Mouse (Mus musculus): ENCODE data around the gene Dnajc27. TPM values are rescaled to one million over a fixed set of nuclear protein-coding genes. Genes with fewer than 3 reads are reported as not detected.

The Dnajc27 gene
- polyA plus RNA-seq, 1 experiment from 2014 or later: 8.8 TPM

DNA sequence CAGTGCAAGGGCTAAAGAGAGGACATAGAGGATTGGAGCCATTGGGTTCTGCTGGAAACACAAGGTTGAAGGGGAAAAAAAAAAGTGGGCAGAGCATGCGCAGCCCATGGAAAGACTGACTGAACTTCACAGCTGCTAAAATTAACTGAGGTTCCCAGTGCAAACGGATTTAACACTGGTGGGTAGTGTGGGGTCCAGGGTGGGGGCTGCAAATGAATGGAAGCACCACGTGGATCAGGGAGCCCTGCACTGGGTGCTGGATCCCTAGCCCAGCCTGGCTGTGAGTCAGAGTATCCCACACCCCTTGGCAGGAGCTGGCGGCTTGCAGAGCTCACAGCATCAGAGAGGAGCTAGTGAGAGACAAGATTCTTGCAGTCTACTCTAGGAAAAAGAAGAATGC lies 35.2 kb downstream of the Dnajc27 start:
- WGBS: 78% methylated on average over 4 of the region's 4 CpGs
- no peak for ATAC-seq (ENCODE audit: low FRiP score, low TSS enrichment)
- no peak overlapping the region for H3K4me2 ChIP-seq (replicated peaks; ENCODE audit: low read depth, low read length)

DNA sequence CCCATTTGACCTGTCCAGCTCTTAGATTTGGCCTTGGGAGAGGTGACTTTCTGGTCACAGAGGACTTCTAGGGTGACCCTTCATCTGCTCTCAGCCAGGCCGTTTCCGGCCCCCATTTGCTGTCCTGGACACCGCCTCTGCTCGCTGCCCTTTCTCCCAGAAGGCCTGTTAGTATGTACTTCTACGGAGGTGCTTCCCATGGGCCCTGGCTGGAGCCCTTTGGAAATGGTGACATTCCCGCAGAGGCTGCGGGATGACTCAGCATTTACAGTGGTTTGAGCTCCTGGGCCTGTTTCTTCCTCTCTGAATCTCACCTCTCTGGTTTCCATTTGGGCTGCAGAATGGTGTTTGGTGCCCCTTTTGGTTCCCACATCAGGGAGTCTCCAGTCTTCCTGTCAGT lies 45.0 kb downstream of the Dnajc27 start:
- ATAC-seq (ENCODE audit: low FRiP score, low TSS enrichment): no peak
- H3K4me3 ChIP-seq (ENCODE audit: low read length): no peak overlapping the region
- H3K9ac ChIP-seq (ENCODE audit: low read depth, low read length): no peak overlapping the region
- no peak overlapping the region for H3K27ac ChIP-seq (ENCODE audit: low read depth, low read length)
- peaks cover 2% of the 10 kb centered on the region; the same call in 1 of the 2 replicates for H3K9me3 ChIP-seq (ENCODE audit: control insufficient read depth, low read length)
- 61% methylated on average over 7 of the region's 7 CpGs for WGBS
- no peaks in the 10 kb centered on the region for H3K27me3 ChIP-seq (ENCODE audit: control insufficient read depth, insufficient read depth, low read length)
- no peak overlapping the region for H3K4me2 ChIP-seq (replicated peaks; ENCODE audit: low read depth, low read length)
- H3K36me3 ChIP-seq (ENCODE audit: control insufficient read depth, insufficient read depth, low read length): no peaks in the 10 kb centered on the region
- H3K4me1 ChIP-seq (ENCODE audit: control insufficient read depth, insufficient read depth, low read length): no peaks in the 10 kb centered on the region

More for the DNA sequence above, 35.2 kb downstream of the Dnajc27 start:
- Histone ChIP-seq H3K4me1 (ENCODE audit: control insufficient read depth, insufficient read depth, low read length) (no peaks in the 10 kb centered on the region), H3K4me3 (ENCODE audit: low read length) (no peak overlapping the region), H3K27me3 (ENCODE audit: control insufficient read depth, insufficient read depth, low read length) (no peaks in the 10 kb centered on the region), H3K27ac (ENCODE audit: low read depth, low read length) (no peak overlapping the region), H3K9ac (ENCODE audit: low read depth, low read length) (no peak overlapping the region), H3K9me3 (ENCODE audit: control insufficient read depth, low read length) (no peaks in the 10 kb centered on the region), H3K36me3 (ENCODE audit: control insufficient read depth, insufficient read depth, low read length) (no peaks in the 10 kb centered on the region)

DNA sequence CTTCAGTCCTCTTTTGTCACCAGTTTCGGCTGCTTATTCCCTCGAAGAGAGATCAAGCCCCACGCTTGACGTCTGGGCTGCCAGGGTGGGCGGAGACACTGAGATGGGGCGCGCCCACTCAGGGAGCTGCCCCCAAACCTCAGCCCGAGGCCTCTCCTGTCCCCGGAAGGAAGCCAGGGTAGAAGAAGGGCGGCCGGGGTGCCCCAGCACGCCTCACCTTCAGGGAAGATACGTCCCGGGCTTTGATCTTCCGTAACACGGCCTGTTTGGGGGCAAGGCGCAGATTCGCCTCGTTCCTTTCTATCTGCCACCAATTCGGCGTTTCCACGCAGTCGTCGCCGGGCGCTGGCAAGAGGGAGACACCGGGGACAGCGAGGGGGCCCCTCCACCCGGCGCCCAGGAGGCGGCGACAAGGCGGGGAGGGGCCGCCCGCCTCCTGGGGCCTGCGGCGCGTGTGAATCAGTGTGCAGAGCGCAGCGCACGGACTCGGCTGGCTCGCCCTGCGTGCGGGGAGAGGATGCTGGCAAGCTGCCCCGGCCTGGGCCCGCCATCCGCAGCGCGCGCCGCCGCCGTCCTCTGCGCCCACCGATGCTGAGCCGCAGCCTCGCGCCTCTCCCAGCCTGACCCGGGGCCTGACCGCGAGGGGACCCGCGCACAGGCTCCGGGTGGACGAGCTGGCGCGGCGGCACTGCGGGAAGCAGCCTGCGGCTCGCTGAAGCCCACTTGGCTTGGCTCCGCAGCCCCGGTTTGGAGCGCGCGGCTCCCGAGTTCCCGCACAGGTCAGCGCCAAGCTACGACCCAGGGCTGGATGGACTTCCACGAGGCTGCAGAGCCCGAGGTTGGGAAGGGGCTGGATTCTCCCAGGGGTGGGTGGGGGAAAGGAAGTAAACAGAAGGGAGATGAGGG lies 50.8 kb downstream of the Dnajc27 start, which contains the start of gene Adcy3:
Adcy3 (plus strand) TSS at position 163 of the 906 bp plus-strand sequence.
- peaks cover 11% of the 10 kb centered on the region; the same call in 1 of the 2 replicates for H3K4me1 ChIP-seq (ENCODE audit: control insufficient read depth, insufficient read depth, low read length)
- H3K4me2 ChIP-seq (replicated peaks; ENCODE audit: low read depth, low read length): peak within 1 kb of the TSS; percentile 91
- peak within 1 kb of the TSS; percentile 51; the same call in 1 of the 2 replicates for H3K27ac ChIP-seq (ENCODE audit: low read depth, low read length)
- peak; percentile 85 for ATAC-seq (ENCODE audit: low FRiP score, low TSS enrichment)
- WGBS: under 1% methylated on average over 72 of the region's 83 CpGs
- H3K4me3 ChIP-seq (ENCODE audit: low read length): peak within 1 kb of the TSS; percentile 62
- H3K9ac ChIP-seq (ENCODE audit: low read depth, low read length): peak within 1 kb of the TSS; percentile 78
- H3K36me3 ChIP-seq (ENCODE audit: control insufficient read depth, insufficient read depth, low read length): no peaks in the 10 kb centered on the region
- H3K9me3 ChIP-seq (ENCODE audit: control insufficient read depth, low read length): peaks cover 2% of the 10 kb centered on the region; the same call in 1 of the 2 replicates
- no peaks in the 10 kb centered on the region for H3K27me3 ChIP-seq (ENCODE audit: control insufficient read depth, insufficient read depth, low read length)

DNA sequence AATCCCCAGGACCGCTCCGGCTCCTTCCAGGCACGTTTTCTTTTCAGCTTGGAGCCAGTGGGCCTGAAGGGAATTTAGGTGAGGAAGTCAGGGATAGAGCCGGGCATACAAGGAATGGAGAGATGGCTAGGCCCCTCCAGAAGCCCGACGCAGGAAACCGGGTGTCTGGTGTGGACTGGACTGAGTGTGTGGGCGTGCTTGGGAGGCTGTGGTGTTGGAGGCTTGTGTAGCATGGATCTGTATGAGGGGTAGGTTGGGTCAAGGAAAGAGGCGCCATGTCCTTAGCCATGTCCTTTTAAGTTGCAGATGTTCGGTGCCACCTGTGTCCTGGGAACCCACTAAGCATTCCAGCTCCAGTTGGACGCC lies 51.4 kb downstream of the Dnajc27 start:
- 27% methylated on average over 11 of the region's 11 CpGs for WGBS
- 0 out of 2 replicates have a peak overlapping the region, but pooled peaks have one; percentile 4 for H3K27ac ChIP-seq (ENCODE audit: low read depth, low read length)
- ATAC-seq (ENCODE audit: low FRiP score, low TSS enrichment): peak; percentile 55

DNA sequence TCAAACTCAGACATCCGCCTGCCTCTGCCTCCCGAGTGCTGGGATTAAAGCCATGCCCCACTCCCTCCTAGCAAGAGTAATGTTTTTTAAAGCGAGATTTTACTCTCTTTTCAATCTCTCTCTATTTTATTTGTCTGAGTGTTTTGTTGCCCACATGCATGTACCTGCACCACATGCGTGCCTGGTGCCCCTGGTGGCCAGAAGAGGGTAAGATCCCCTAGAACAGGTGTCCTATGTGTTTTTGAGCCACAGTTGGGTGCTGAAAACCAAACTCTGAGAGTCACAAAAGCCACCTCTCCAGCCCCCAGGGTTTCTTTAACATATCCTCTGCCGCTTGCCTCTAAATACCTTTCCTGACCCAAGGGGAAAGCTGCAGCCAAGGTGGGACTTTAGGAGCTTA lies 60.8 kb downstream of the Dnajc27 start:
- H3K9me3 ChIP-seq (ENCODE audit: control insufficient read depth, low read length): no peaks in the 10 kb centered on the region
- ATAC-seq (ENCODE audit: low FRiP score, low TSS enrichment): no peak
- WGBS: 90% methylated on average over 5 of the region's 5 CpGs
- no peak overlapping the region for H3K4me3 ChIP-seq (ENCODE audit: low read length)
- H3K27me3 ChIP-seq (ENCODE audit: control insufficient read depth, insufficient read depth, low read length): no peaks in the 10 kb centered on the region
- H3K36me3 ChIP-seq (ENCODE audit: control insufficient read depth, insufficient read depth, low read length): 0 out of 2 replicates have a peak, but pooled peaks cover 2% of the 10 kb centered on the region
- no peak overlapping the region for H3K4me2 ChIP-seq (replicated peaks; ENCODE audit: low read depth, low read length)
- no peak overlapping the region for H3K9ac ChIP-seq (ENCODE audit: low read depth, low read length)
- no peaks in the 10 kb centered on the region for H3K4me1 ChIP-seq (ENCODE audit: control insufficient read depth, insufficient read depth, low read length)
- no peak overlapping the region for H3K27ac ChIP-seq (ENCODE audit: low read depth, low read length)

More for the DNA sequence above, 51.4 kb downstream of the Dnajc27 start:
- peaks cover 2% of the 10 kb centered on the region; the same call in 1 of the 2 replicates for H3K9me3 ChIP-seq (ENCODE audit: control insufficient read depth, low read length)
- peak overlapping the region; percentile 91 for H3K4me2 ChIP-seq (replicated peaks; ENCODE audit: low read depth, low read length)
- H3K4me1 ChIP-seq (ENCODE audit: control insufficient read depth, insufficient read depth, low read length): peaks cover 11% of the 10 kb centered on the region; the same call in 1 of the 2 replicates
- H3K27me3 ChIP-seq (ENCODE audit: control insufficient read depth, insufficient read depth, low read length): no peaks in the 10 kb centered on the region
- H3K9ac ChIP-seq (ENCODE audit: low read depth, low read length): peak overlapping the region; percentile 78
- H3K4me3 ChIP-seq (ENCODE audit: low read length): peak overlapping the region; percentile 62
- no peaks in the 10 kb centered on the region for H3K36me3 ChIP-seq (ENCODE audit: control insufficient read depth, insufficient read depth, low read length)

DNA sequence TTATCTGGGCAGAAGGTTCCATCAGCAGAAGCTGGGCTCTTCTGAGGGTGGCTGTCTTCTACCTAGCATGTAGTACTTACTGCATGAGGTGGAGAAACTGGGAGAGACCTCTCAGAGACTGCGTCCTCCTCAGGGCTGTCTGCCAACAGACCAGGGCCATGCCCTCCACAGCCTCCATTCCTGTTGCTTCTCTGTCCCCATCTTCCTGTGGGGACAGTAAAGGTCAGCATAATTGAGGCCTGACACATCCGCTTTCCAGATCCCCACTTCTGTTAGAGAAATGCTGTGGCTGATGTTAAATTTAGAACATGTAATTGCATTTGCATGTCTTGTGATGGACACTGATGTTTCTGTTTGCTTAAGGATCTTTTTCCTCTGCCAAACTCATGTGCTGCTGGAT lies 68.6 kb downstream of the Dnajc27 start:
- Histone ChIP-seq H3K4me1 (ENCODE audit: control insufficient read depth, insufficient read depth, low read length) (no peaks in the 10 kb centered on the region), H3K9ac (ENCODE audit: low read depth, low read length) (no peak overlapping the region), H3K27ac (ENCODE audit: low read depth, low read length) (no peak overlapping the region), H3K9me3 (ENCODE audit: control insufficient read depth, low read length) (no peaks in the 10 kb centered on the region), H3K36me3 (ENCODE audit: control insufficient read depth, insufficient read depth, low read length) (no peaks in the 10 kb centered on the region), H3K4me3 (ENCODE audit: low read length) (no peak overlapping the region), H3K4me2 (replicated peaks; ENCODE audit: low read depth, low read length) (no peak overlapping the region), H3K27me3 (ENCODE audit: control insufficient read depth, insufficient read depth, low read length) (no peaks in the 10 kb centered on the region)
- ATAC-seq (ENCODE audit: low FRiP score, low TSS enrichment): no peak
- WGBS: 79% methylated on average over 2 of the region's 2 CpGs

DNA sequence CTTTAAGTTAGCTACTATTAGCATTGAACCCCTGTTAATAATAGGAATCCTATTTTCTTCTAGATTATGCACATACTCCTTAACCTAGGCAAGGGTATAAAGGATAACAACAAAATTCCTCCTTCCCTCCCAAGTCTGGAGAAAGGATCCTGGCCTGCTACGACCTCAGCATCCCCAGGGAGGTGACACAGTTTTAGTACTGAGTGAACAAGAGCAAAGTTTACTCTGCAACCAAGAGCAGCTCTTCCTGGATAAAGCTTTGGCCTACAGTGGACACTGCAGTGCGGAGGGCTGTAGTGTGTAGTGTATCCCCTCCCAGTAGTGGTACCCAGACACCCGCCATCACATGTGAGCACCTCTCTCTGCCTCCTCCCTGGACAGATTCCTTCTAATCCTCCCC lies 69.6 kb downstream of the Dnajc27 start:
- Histone ChIP-seq H3K27me3 (ENCODE audit: control insufficient read depth, insufficient read depth, low read length) (no peaks in the 10 kb centered on the region), H3K27ac (ENCODE audit: low read depth, low read length) (no peak overlapping the region), H3K9me3 (ENCODE audit: control insufficient read depth, low read length) (no peaks in the 10 kb centered on the region), H3K36me3 (ENCODE audit: control insufficient read depth, insufficient read depth, low read length) (no peaks in the 10 kb centered on the region), H3K4me3 (ENCODE audit: low read length) (no peak overlapping the region), H3K9ac (ENCODE audit: low read depth, low read length) (no peak overlapping the region), H3K4me2 (replicated peaks; ENCODE audit: low read depth, low read length) (no peak overlapping the region), H3K4me1 (ENCODE audit: control insufficient read depth, insufficient read depth, low read length) (no peaks in the 10 kb centered on the region)
- WGBS: 74% methylated on average over 3 of the region's 3 CpGs
- no peak for ATAC-seq (ENCODE audit: low FRiP score, low TSS enrichment)

DNA sequence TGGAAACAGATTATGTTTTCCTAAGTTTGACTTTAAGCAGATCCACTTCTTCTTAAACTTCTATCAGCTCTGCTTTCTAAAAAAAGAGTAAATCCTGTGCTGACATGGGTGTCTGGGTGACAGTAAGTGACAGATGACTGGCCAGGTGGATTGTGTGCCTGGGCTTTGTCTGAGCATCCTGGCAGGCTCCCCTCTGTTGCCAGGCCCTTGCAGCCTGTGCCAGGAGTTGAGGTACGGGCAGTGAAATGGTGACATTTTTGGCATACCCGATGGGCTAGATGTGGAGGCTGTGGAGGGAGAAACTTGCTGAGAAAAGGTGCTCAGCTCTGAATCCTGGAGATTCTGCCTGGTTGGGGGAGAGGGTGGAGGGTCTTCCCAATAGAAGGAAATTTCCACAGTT lies 75.1 kb downstream of the Dnajc27 start:
- Histone ChIP-seq H3K4me3 (ENCODE audit: low read length) (no peak overlapping the region), H3K27me3 (ENCODE audit: control insufficient read depth, insufficient read depth, low read length) (no peaks in the 10 kb centered on the region), H3K27ac (ENCODE audit: low read depth, low read length) (no peak overlapping the region), H3K4me2 (replicated peaks; ENCODE audit: low read depth, low read length) (no peak overlapping the region), H3K9ac (ENCODE audit: low read depth, low read length) (no peak overlapping the region), H3K9me3 (ENCODE audit: control insufficient read depth, low read length) (no peaks in the 10 kb centered on the region), H3K36me3 (ENCODE audit: control insufficient read depth, insufficient read depth, low read length) (no peaks in the 10 kb centered on the region), H3K4me1 (ENCODE audit: control insufficient read depth, insufficient read depth, low read length) (no peaks in the 10 kb centered on the region)
- ATAC-seq (ENCODE audit: low FRiP score, low TSS enrichment): no peak
- 84% methylated on average over 2 of the region's 2 CpGs for WGBS

DNA sequence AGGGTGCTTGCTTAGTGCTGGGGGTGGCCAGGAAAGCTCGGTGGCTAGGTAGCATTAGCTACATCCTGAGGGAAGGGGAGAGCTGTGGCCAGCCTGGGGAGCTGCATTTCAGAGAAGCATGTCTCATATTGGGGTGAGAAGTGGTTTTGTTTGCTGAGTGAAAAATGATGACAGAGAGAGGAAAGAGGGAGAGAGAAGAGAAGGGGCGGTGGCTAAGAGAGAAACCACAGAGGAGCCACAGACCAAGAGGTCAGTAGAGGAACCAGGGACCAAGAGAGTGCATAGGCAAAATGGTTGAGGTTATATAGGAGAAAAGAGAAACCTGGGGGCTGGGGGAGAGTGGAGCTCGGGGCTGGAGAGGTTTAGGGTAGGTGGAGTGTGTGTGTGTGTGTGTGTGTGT lies 75.8 kb downstream of the Dnajc27 start:
- H3K4me3 ChIP-seq (ENCODE audit: low read length): no peak overlapping the region
- no peak for ATAC-seq (ENCODE audit: low FRiP score, low TSS enrichment)
- no peaks in the 10 kb centered on the region for H3K36me3 ChIP-seq (ENCODE audit: control insufficient read depth, insufficient read depth, low read length)
- WGBS: 92% methylated on average over 3 of the region's 3 CpGs
- H3K4me2 ChIP-seq (replicated peaks; ENCODE audit: low read depth, low read length): no peak overlapping the region
- no peaks in the 10 kb centered on the region for H3K9me3 ChIP-seq (ENCODE audit: control insufficient read depth, low read length)
- H3K9ac ChIP-seq (ENCODE audit: low read depth, low read length): no peak overlapping the region
- H3K27ac ChIP-seq (ENCODE audit: low read depth, low read length): no peak overlapping the region
- H3K27me3 ChIP-seq (ENCODE audit: control insufficient read depth, insufficient read depth, low read length): no peaks in the 10 kb centered on the region
- no peaks in the 10 kb centered on the region for H3K4me1 ChIP-seq (ENCODE audit: control insufficient read depth, insufficient read depth, low read length)
